Mouse (Mus musculus) spleen, adult 18-20 months (tissue): ENCODE data around the gene Gm17416.
A peak's percentile ranks its signal among the peaks of the same experiment; 100 is the strongest.

Experiments
- DNase-seq, 2 experiments: peaks; one replicate each; pipeline ENCODE4 v3.0.0; 2022; ENCODE audit warnings: mixed read lengths in 2 of 2

Gene Gm17416

GRCm38 (mm10) chr2:152607746-152608145, 38.6 kb downstream of the Gm17416 start:
- DNase-seq = no peak

- DNase-seq = no peak
Observed at GRCm38 (mm10) chr2:152608719-152609118, 39.6 kb downstream of the Gm17416 start.

GRCm38 (mm10) chr2:152612193-152612592, 43.1 kb downstream of the Gm17416 start:
- no peak for DNase-seq

DNA sequence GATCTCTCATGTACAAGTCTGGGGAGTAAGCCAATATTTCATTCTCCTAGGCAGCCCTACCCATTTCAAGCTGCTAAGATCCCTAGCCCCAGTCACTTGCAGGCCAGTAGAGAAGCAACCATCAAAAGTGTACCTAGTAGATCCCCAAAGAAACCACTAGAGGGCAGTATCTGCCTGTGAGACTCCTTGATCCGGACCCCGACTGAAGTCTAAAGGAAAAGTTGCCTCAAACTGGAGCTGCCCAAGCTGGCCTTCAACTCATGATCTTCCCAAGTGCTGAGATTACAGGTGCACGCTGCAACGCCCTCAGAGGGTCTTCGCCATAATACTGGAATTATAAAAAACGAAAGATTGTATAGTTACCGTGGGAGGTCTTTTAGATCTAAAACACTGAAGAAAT, 46.4 kb downstream of the Gm17416 start:
- DNase-seq = peak in 1 of 2 experiments; percentile 21

GRCm38 (mm10) chr2:152616470-152616869, 47.3 kb downstream of the Gm17416 start:
- DNase-seq = no peak

DNA sequence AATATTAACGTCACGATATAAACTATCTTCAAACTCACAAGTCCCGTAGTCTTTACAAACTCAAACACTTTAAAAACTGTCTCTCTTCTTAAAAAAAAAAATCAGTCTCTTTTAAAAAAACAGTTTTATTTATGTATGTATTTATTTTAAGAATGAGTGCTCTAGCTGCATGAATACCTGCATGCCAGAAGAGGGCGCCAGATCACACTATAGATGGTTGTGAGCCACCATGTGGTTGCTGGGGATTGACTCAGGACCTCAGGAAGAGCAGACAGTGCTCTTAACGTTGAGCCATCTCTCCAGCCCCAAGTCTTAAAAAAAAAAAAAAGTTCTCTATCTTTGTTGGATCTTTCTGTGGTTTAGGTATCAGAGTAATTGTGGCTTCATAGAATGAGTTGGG, 48.2 kb downstream of the Gm17416 start:
- no peak for DNase-seq
